Mouse (Mus musculus): ENCODE measurements around the gene Adamtsl4. TPM values are rescaled to one million over a fixed set of nuclear protein-coding genes. Genes with fewer than 3 reads are reported as not detected.
A peak's percentile ranks its signal among the peaks of the same experiment; 100 is the strongest.
"Not testable (repeated sequence)": the region's sequence is repeated elsewhere in the genome, so short reads cannot be mapped to it uniquely, and the experiment has no call there.

Gene Adamtsl4
- total and polyA plus RNA-seq, 2 experiments from 2014 or later, result 1.0 to 1.4 TPM

DNA sequence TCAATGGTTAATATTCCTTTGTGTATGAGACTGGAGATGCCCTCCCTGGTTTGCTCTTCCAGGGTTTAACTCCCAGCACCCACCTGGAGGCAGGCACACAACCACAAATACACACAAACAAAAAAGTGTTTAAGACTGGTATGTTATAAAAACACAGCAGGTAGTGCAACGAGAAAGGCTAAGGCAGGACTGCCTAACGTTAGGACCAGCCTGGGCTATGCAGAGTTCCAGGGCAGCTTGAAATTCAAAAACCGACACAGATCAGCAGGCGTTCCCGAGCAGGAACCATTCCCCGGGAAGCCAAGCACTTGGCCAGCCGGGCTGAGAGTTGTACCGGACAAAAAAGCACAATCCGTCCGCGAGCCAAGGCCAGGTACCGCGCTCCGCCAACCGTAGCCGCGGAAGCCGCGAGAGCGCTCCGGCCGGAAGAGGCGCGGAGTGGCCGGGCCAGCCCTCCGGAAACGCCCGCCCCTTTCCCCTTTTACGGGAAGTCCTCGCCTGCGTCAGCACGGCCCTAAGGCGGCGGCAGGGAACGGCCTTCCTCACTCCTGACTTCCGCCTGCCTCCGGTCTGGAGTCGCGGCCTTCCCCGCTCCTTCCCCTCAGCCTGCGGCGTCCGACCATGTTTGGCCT lies 29.4 kb downstream of the Adamtsl4 start, which contains the start of gene Mcl1:
Gene Mcl1 (plus strand): TSS at position 553 of the 632 bp plus-strand sequence.
- ATAC-seq (ENCODE audit: low FRiP score), result peak; percentile 96
- H3K36me3 ChIP-seq (ENCODE audit: insufficient read depth, low read length), result peaks cover 7% of the 10 kb centered on the region
- no peak for TF ChIP-seq CTCF (IDR thresholded peaks at IDR 0.05)
- WGBS, result under 1% methylated on average over 41 of the region's 43 CpGs
- peaks cover 16% of the 10 kb centered on the region for H3K4me1 ChIP-seq (ENCODE audit: insufficient read depth, low read length)
- peak within 1 kb of the TSS; percentile 99 for H3K27ac ChIP-seq (ENCODE audit: low read depth, low read length)
- H3K4me2 ChIP-seq (ENCODE audit: low read depth, low read length, poor library complexity, severe bottlenecking), result peak within 1 kb of the TSS; percentile 58
- no peaks in the 10 kb centered on the region for H3K27me3 ChIP-seq (ENCODE audit: insufficient read depth, low read length)
- H3K9me3 ChIP-seq (ENCODE audit: low read length), result no peaks in the 10 kb centered on the region
- peak within 1 kb of the TSS; percentile 99 for H3K9ac ChIP-seq (replicated peaks; ENCODE audit: low read length, poor library complexity, severe bottlenecking)
- peak within 1 kb of the TSS; percentile 96 for H3K4me3 ChIP-seq (ENCODE audit: low read depth, low read length)
- peak; percentile 96 for DNase-seq (ENCODE audit: low spot score)

- H3K4me2 ChIP-seq (ENCODE audit: low read depth, low read length, poor library complexity, severe bottlenecking), result peak overlapping the region; percentile 58
- peak overlapping the region; percentile 99; the same call in 1 of the 2 replicates for H3K9ac ChIP-seq (replicated peaks; ENCODE audit: low read length, poor library complexity, severe bottlenecking)
- no peak for ATAC-seq (ENCODE audit: low FRiP score)
- WGBS, result 85% methylated on average over 3 of the region's 3 CpGs
- DNase-seq (ENCODE audit: low spot score), result no peak
- no peaks in the 10 kb centered on the region for H3K27me3 ChIP-seq (ENCODE audit: insufficient read depth, low read length)
- H3K36me3 ChIP-seq (ENCODE audit: insufficient read depth, low read length), result peaks cover 2% of the 10 kb centered on the region
- no peak overlapping the region for H3K27ac ChIP-seq (ENCODE audit: low read depth, low read length)
- TF ChIP-seq CTCF (IDR thresholded peaks at IDR 0.05), result no peak
- H3K9me3 ChIP-seq (ENCODE audit: low read length), result no peaks in the 10 kb centered on the region
- H3K4me1 ChIP-seq (ENCODE audit: insufficient read depth, low read length), result peaks cover 16% of the 10 kb centered on the region
- peak overlapping the region; percentile 96 for H3K4me3 ChIP-seq (ENCODE audit: low read depth, low read length)
Observed at GRCm38 (mm10) chr3:95657711-95658110, 30.0 kb downstream of the Adamtsl4 start.

GRCm38 (mm10) chr3:95657108-95657507 lies 30.6 kb downstream of the Adamtsl4 start:
- no peak overlapping the region for H3K27ac ChIP-seq (ENCODE audit: low read depth, low read length)
- H3K4me2 ChIP-seq (ENCODE audit: low read depth, low read length, poor library complexity, severe bottlenecking), result no peak overlapping the region
- H3K27me3 ChIP-seq (ENCODE audit: insufficient read depth, low read length), result no peaks in the 10 kb centered on the region
- peaks cover 16% of the 10 kb centered on the region for H3K4me1 ChIP-seq (ENCODE audit: insufficient read depth, low read length)
- no peak for DNase-seq (ENCODE audit: low spot score)
- no peak overlapping the region for H3K9ac ChIP-seq (replicated peaks; ENCODE audit: low read length, poor library complexity, severe bottlenecking)
- H3K4me3 ChIP-seq (ENCODE audit: low read depth, low read length), result no peak overlapping the region
- no peaks in the 10 kb centered on the region for H3K9me3 ChIP-seq (ENCODE audit: low read length)
- no peaks in the 10 kb centered on the region for H3K36me3 ChIP-seq (ENCODE audit: insufficient read depth, low read length)
- no peak for TF ChIP-seq CTCF (IDR thresholded peaks at IDR 0.05)
- WGBS, result 94% methylated on average over 3 of the region's 3 CpGs
- ATAC-seq (ENCODE audit: low FRiP score), result no peak

DNA sequence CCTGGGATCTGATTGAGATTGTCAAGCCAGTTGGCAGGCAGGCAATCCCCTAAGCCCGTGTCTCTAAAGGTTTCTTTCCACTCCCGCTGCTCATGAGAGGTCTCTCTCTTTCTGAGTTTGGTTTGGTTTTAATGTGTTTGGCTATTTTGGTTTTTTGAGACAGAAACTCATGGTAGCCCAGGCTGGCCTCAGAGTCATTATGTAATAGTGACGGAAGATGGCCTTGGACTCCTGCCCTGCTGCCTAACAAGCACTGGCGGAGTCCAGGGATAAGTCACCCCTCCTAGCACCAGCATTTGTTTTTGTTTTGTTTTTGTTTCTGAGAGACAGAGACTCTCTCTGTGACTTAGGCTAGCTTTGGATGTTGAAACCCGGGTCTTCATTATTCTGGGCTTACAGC lies 32.3 kb downstream of the Adamtsl4 start:
- Histone ChIP-seq H3K4me1 (ENCODE audit: insufficient read depth, low read length) (peaks cover 10% of the 10 kb centered on the region; the same call in 1 of the 2 replicates), H3K4me3 (ENCODE audit: low read depth, low read length) (no peak overlapping the region), H3K36me3 (ENCODE audit: insufficient read depth, low read length) (no peaks in the 10 kb centered on the region), H3K27me3 (ENCODE audit: insufficient read depth, low read length) (no peaks in the 10 kb centered on the region), H3K9me3 (ENCODE audit: low read length) (no peaks in the 10 kb centered on the region), H3K4me2 (ENCODE audit: low read depth, low read length, poor library complexity, severe bottlenecking) (no peak overlapping the region), H3K9ac (replicated peaks; ENCODE audit: low read length, poor library complexity, severe bottlenecking) (no peak overlapping the region), H3K27ac (ENCODE audit: low read depth, low read length) (no peak overlapping the region)
- no peak for ATAC-seq (ENCODE audit: low FRiP score)
- DNase-seq (ENCODE audit: low spot score), result no peak
- no peak for TF ChIP-seq CTCF (IDR thresholded peaks at IDR 0.05)
- 89% methylated on average over 5 of the region's 5 CpGs for WGBS

DNA sequence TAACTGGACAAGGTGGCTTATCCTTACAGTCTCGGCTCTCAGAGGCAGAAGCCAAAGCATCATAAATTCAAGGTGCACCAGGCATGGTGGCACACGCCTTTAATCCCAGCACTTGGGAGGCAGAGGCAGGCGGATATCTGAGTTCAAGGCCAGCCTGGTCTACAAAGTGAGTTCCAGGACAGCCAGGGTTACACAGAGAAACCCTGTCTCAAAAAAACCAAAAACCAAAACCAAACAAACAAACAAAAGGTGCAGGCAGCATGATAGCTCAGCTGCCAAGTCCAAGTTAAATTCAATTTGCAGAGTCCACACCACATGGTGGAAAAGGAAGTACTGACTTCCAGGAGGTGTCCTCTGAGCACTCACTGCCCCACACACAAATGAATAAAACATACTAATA lies 33.3 kb downstream of the Adamtsl4 start:
- not testable (repeated sequence) for H3K4me3 ChIP-seq (ENCODE audit: low read depth, low read length); H3K27ac ChIP-seq (ENCODE audit: low read depth, low read length); H3K36me3 ChIP-seq (ENCODE audit: insufficient read depth, low read length); DNase-seq (ENCODE audit: low spot score); H3K27me3 ChIP-seq (ENCODE audit: insufficient read depth, low read length); H3K9me3 ChIP-seq (ENCODE audit: low read length); H3K4me2 ChIP-seq (ENCODE audit: low read depth, low read length, poor library complexity, severe bottlenecking); ATAC-seq (ENCODE audit: low FRiP score); H3K9ac ChIP-seq (replicated peaks; ENCODE audit: low read length, poor library complexity, severe bottlenecking)
- H3K4me1 ChIP-seq (ENCODE audit: insufficient read depth, low read length), result peaks cover 10% of the 10 kb centered on the region; the same call in 1 of the 2 replicates
- 90% methylated on average over 3 of the region's 3 CpGs for WGBS

DNA sequence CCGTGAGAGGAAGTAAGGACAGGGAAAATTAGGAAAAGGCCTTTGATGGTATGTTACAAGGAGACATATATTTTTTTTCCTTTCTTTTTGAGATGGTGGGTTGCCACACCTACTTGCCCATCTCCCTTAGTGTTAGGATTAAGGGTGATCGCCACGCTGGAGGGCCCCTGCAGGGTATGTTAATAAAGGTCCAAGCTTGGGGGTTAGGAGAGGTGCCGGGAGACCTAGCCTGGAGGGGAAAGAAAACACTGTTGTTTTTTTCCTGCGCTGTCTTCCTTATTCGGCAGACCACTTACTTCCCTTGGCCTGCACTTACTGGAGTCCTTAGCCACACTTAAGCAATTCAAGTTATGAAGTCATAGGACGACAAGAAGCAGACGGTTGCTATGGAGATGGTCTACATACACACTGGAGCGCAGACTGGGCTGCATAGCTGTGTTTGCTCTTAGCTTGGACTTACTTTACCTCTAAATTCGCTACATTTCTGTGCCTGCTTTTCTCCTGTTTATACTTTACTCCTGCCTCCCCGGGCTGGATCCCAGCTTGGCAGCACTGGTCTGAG lies 34.2 kb downstream of the Adamtsl4 start:
- no peak overlapping the region for H3K9ac ChIP-seq (replicated peaks; ENCODE audit: low read length, poor library complexity, severe bottlenecking)
- H3K4me1 ChIP-seq (ENCODE audit: insufficient read depth, low read length), result peaks cover 10% of the 10 kb centered on the region; the same call in 1 of the 2 replicates
- no peak overlapping the region; the same call in 1 of the 2 replicates for H3K4me2 ChIP-seq (ENCODE audit: low read depth, low read length, poor library complexity, severe bottlenecking)
- no peaks in the 10 kb centered on the region for H3K27me3 ChIP-seq (ENCODE audit: insufficient read depth, low read length)
- ATAC-seq (ENCODE audit: low FRiP score) (no peak), DNase-seq (ENCODE audit: low spot score) (peak; percentile 41)
- no peak overlapping the region for H3K27ac ChIP-seq (ENCODE audit: low read depth, low read length)
- H3K9me3 ChIP-seq (ENCODE audit: low read length), result no peaks in the 10 kb centered on the region
- no peaks in the 10 kb centered on the region for H3K36me3 ChIP-seq (ENCODE audit: insufficient read depth, low read length)
- WGBS, result 17% methylated on average over 11 of the region's 11 CpGs
- TF ChIP-seq CTCF (IDR thresholded peaks at IDR 0.05), result no peak
- no peak overlapping the region for H3K4me3 ChIP-seq (ENCODE audit: low read depth, low read length)

Measured in midbrain, postnatal 0 days (tissue).